Mouse (Mus musculus) CH12.LX (cell line): Measurements from ENCODE around the gene Dnaja3. TPM values are rescaled to one million over a fixed set of nuclear protein-coding genes. Genes with fewer than 3 reads are reported as not detected.

Experiments used
- DNase-seq: peaks from one replicate; pipeline ENCODE4 v3.0.0-alpha.2; 2013; ENCODE audit errors: extremely low read depth
- H3K27ac ChIP-seq: 2 replicates; pipeline ENCODE4 v1.5.1; 2012; ENCODE audit warnings: low read depth, mild to moderate bottlenecking, control low read depth, moderate library complexity; ENCODE audit not compliant: insufficient read depth
- H3K27me3 ChIP-seq: replicated peaks from 2 replicates; pipeline ENCODE3; 2012; ENCODE audit warnings: inconsistent platforms
- H3K36me3 ChIP-seq, 2 experiments: replicated peaks in 1 of 2; 2 replicates each; pipeline versions ENCODE3 to v1.6.1; 2012; ENCODE audit warnings: inconsistent platforms in 1 of 2, low read length in 1 of 2, mild to moderate bottlenecking in 1 of 2, mixed read lengths in 1 of 2, moderate library complexity in 1 of 2; ENCODE audit not compliant: control insufficient read depth in 1 of 2, insufficient read depth in 1 of 2
- H3K4me1 ChIP-seq, 2 experiments: 2 replicates each; pipeline ENCODE4 v1.6.1; 2012; ENCODE audit warnings: inconsistent platforms in 1 of 2, moderate library complexity in 1 of 2; ENCODE audit not compliant: insufficient read depth in 2 of 2, control insufficient read depth in 1 of 2
- H3K4me2 ChIP-seq: 2 replicates; pipeline ENCODE4 v1.6.1; 2012; ENCODE audit warnings: low read depth, mild to moderate bottlenecking, control low read depth; ENCODE audit not compliant: poor library complexity, insufficient read depth, severe bottlenecking
- H3K4me3 ChIP-seq, 3 experiments: fragments of 150-350 bp in 1 of 3; sonication (generic) in 1 of 3; replicated peaks in 1 of 3; 2 replicates each; pipeline versions ENCODE3 to v1.5.1; 2011 to 2012; ENCODE audit warnings: low read depth in 2 of 3, low read length in 2 of 3, mild to moderate bottlenecking in 2 of 3, moderate library complexity in 2 of 3, control low read depth in 1 of 3, improper control_type of control experiment in 1 of 3, inconsistent platforms in 1 of 3, mixed read lengths in 1 of 3; ENCODE audit not compliant: poor library complexity in 1 of 3
- H3K79me2 ChIP-seq: replicated peaks from 2 replicates; pipeline ENCODE4 v1.6.1; 2012; ENCODE audit warnings: mild to moderate bottlenecking, moderate library complexity; ENCODE audit not compliant: control insufficient read depth, poor library complexity, insufficient read depth, severe bottlenecking; ENCODE audit errors: extremely low read depth
- H3K9ac ChIP-seq: 2 replicates; pipeline ENCODE4 v1.6.1; 2012; ENCODE audit warnings: low read depth, mild to moderate bottlenecking, control low read depth, moderate library complexity; ENCODE audit not compliant: insufficient read depth
- H3K9me3 ChIP-seq: replicated peaks from 2 replicates; pipeline ENCODE3; 2012; ENCODE audit warnings: low read length, inconsistent platforms, mixed read lengths
- CHD1 ChIP-seq: IDR thresholded peaks from 2 replicates; pipeline ENCODE4 v1.6.1; 2012; ENCODE audit warnings: low read depth, low read length, improper control_type of control experiment, inconsistent platforms
- CHD2 ChIP-seq: IDR thresholded peaks from 2 replicates; pipeline ENCODE4 v1.6.1; 2011; ENCODE audit warnings: low read length, improper control_type of control experiment
- E2F4 ChIP-seq: IDR thresholded peaks from 2 replicates; pipeline ENCODE4 v1.6.1; 2011; ENCODE audit warnings: low read depth, low read length, improper control_type of control experiment; ENCODE audit not compliant: insufficient replicate concordance
- ELF1 ChIP-seq: IDR thresholded peaks from 2 replicates; pipeline ENCODE4 v1.6.1; 2014; ENCODE audit warnings: low read depth, mild to moderate bottlenecking, inconsistent platforms, low read length, improper control_type of control experiment
- EP300 ChIP-seq: IDR thresholded peaks from 2 replicates; pipeline ENCODE4 v1.6.1; 2011; ENCODE audit warnings: low read length, improper control_type of control experiment
- ETS1 ChIP-seq: conservative IDR thresholded peaks from 2 replicates; pipeline ENCODE4 v1.6.1; 2012; ENCODE audit warnings: low read depth, mild to moderate bottlenecking, inconsistent platforms, low read length, improper control_type of control experiment, moderate library complexity
- GABPA ChIP-seq: IDR thresholded peaks from 2 replicates; pipeline ENCODE4 v1.6.1; 2012; ENCODE audit warnings: low read depth, low read length, improper control_type of control experiment, inconsistent platforms; ENCODE audit not compliant: insufficient replicate concordance
- HCFC1 ChIP-seq: IDR thresholded peaks from 2 replicates; pipeline ENCODE4 v1.6.1; 2012; ENCODE audit warnings: low read depth, mild to moderate bottlenecking, inconsistent platforms, low read length, improper control_type of control experiment
- IRF4 ChIP-seq: IDR thresholded peaks from 2 replicates; pipeline ENCODE4 v1.6.1; 2014; ENCODE audit warnings: low read depth, mild to moderate bottlenecking, inconsistent platforms, low read length, improper control_type of control experiment
- JUN ChIP-seq: IDR thresholded peaks from 2 replicates; pipeline ENCODE4 v1.6.1; 2011; ENCODE audit warnings: low read depth, mild to moderate bottlenecking, low read length, improper control_type of control experiment, moderate library complexity; ENCODE audit not compliant: insufficient read depth
- KAT2A ChIP-seq: IDR thresholded peaks from 2 replicates; pipeline ENCODE4 v1.6.1; 2012; ENCODE audit warnings: low read length, improper control_type of control experiment, inconsistent platforms; ENCODE audit not compliant: insufficient replicate concordance
- MAFK ChIP-seq: IDR thresholded peaks from 2 replicates; pipeline ENCODE4 v1.6.1; 2011; ENCODE audit warnings: low read length, improper control_type of control experiment; ENCODE audit not compliant: insufficient replicate concordance
- MAZ ChIP-seq: IDR thresholded peaks from 2 replicates; pipeline ENCODE4 v1.6.1; 2012; ENCODE audit warnings: low read depth, mild to moderate bottlenecking, inconsistent platforms, low read length, improper control_type of control experiment, moderate library complexity
- MEF2A ChIP-seq: IDR thresholded peaks from 2 replicates; pipeline ENCODE4 v1.6.1; 2014; ENCODE audit warnings: low read depth, mild to moderate bottlenecking, inconsistent platforms, low read length, improper control_type of control experiment, borderline replicate concordance
- MXI1 ChIP-seq: IDR thresholded peaks from 2 replicates; pipeline ENCODE4 v1.6.1; 2011; ENCODE audit warnings: mild to moderate bottlenecking, low read depth, low read length, improper control_type of control experiment
- MYC ChIP-seq: IDR thresholded peaks from 2 replicates; pipeline ENCODE4 v1.6.1; 2011; ENCODE audit warnings: low read depth, mild to moderate bottlenecking, improper control_type of control experiment, low read length
- NELFE ChIP-seq: IDR thresholded peaks from 2 replicates; pipeline ENCODE4 v1.6.1; 2011; ENCODE audit warnings: low read depth, low read length, improper control_type of control experiment
- NRF1 ChIP-seq: IDR thresholded peaks from 2 replicates; pipeline ENCODE4 v1.6.1; 2014; ENCODE audit warnings: low read depth, mild to moderate bottlenecking, inconsistent platforms, low read length, improper control_type of control experiment, moderate library complexity
- POLR2A ChIP-seq: IDR thresholded peaks from 2 replicates; pipeline ENCODE4 v1.6.1; 2011; ENCODE audit warnings: low read depth, mild to moderate bottlenecking, improper control_type of control experiment, low read length
- POLR2AphosphoS2 ChIP-seq: IDR thresholded peaks from 2 replicates; pipeline ENCODE4 v1.6.1; 2011; ENCODE audit warnings: low read depth, low read length, improper control_type of control experiment
- SIN3A ChIP-seq: IDR thresholded peaks from 2 replicates; pipeline ENCODE4 v1.6.1; 2012; ENCODE audit warnings: low read length, improper control_type of control experiment, inconsistent platforms
- SMC3 ChIP-seq: IDR thresholded peaks from 2 replicates; pipeline ENCODE4 v1.6.1; 2011; ENCODE audit warnings: low read depth, low read length, improper control_type of control experiment
- TBP ChIP-seq: conservative IDR thresholded peaks from 2 replicates; pipeline ENCODE4 v1.6.1; 2011; ENCODE audit warnings: low read depth, low read length, improper control_type of control experiment
- TCF12 ChIP-seq: IDR thresholded peaks from 2 replicates; pipeline ENCODE4 v1.6.1; 2014; ENCODE audit warnings: low read depth, mild to moderate bottlenecking, inconsistent platforms, low read length, improper control_type of control experiment
- UBTF ChIP-seq: IDR thresholded peaks from 2 replicates; pipeline ENCODE4 v1.6.1; 2012; ENCODE audit warnings: low read depth, mild to moderate bottlenecking, inconsistent platforms, low read length, improper control_type of control experiment, moderate library complexity
- ZC3H11A ChIP-seq: IDR thresholded peaks from 2 replicates; pipeline ENCODE4 v1.6.1; 2012; ENCODE audit warnings: low read depth, mild to moderate bottlenecking, inconsistent platforms, low read length, improper control_type of control experiment
- ZMIZ1 ChIP-seq: IDR thresholded peaks from 2 replicates; pipeline ENCODE4 v1.6.1; 2012; ENCODE audit warnings: low read depth, mild to moderate bottlenecking, inconsistent platforms, low read length, improper control_type of control experiment
- dilution Hi-C: fragments of 300-500 bp; cut with MboI; formaldehyde crosslinking; loops from 2 replicates; pipeline ENCODE4 v1.14.3; 2020; ENCODE audit warnings: low sequenced_read_pairs; ENCODE audit not compliant: extremely low pct_unique_long_range_greater_than_20kb, extremely low pct_ligation_motif_present
- in situ Hi-C: fragments of 300-500 bp; cut with MboI; formaldehyde crosslinking; loops from 3 replicates; pipeline ENCODE4 v1.14.3; 2019; ENCODE audit warnings: low sequenced_read_pairs, low pct_ligation_motif_present, low pct_unique_long_range_greater_than_20kb, mixed read lengths
- polyA plus RNA-seq: library from polyadenylated mRNA; unstranded; fragments of >175 nt; gene quantifications from 2 replicates; pipeline ENCODE4 v1.2.1, GENCODE M21; 2012; ENCODE audit warnings: low read depth; ENCODE audit not compliant: insufficient read length
- total RNA-seq, 2 experiments: library from RNA; depleted of rRNA; stranded (reverse); fragments of 300-350 nt in 1 of 2; fragments of >200 nt in 1 of 2; gene quantifications; 2 replicates each; pipeline ENCODE4 v1.2.3; 2012 to 2014

Gene Dnaja3
- total and polyA plus RNA-seq, 3 experiments, result 56.6 to 85.3 (median 80.4) TPM

DNA sequence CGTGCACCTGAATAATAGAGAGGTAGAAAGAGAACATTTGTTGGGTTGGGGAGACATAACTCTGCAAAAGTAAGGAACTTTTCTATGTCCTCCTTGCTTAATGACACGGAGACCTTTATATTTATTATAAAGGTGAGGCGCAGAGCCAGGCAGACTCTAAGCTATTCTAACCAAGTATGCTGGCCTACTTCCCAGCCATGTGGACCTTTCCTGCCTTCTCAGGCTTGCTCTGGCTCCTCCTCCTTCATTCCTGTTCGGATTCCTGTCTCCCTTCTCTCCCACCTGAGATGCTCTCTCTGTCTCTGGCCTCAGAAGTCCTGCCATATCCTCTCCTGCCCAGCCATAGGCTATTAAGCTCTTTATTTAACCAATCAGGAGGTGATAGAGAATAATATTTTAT lies 85.5 kb downstream of the Dnaja3 start:
- no peak overlapping the region for H3K9ac ChIP-seq
- no peaks in the 10 kb centered on the region for H3K36me3 ChIP-seq
- peaks cover 33% of the 10 kb centered on the region for H3K79me2 ChIP-seq
- H3K4me3 ChIP-seq, result no peak overlapping the region
- TF ChIP-seq ZC3H11A, result no peak
- no peak for TF ChIP-seq POLR2AphosphoS2
- TF ChIP-seq UBTF, result no peak
- TF ChIP-seq ELF1, result no peak
- no peak for TF ChIP-seq GABPA
- no peak for TF ChIP-seq E2F4
- no peak for TF ChIP-seq KAT2A
- TF ChIP-seq SIN3A, result no peak
- TF ChIP-seq, all 38 proteins: peak for 0
- in situ Hi-C loops (no loop called here), dilution Hi-C loops (no loop called here)
- H3K9me3 ChIP-seq, result no peaks in the 10 kb centered on the region
- peaks cover 6 to 49% of the 10 kb centered on the region in 2 experiments for H3K4me1 ChIP-seq
- H3K27me3 ChIP-seq, result no peaks in the 10 kb centered on the region
- no peak overlapping the region for H3K4me2 ChIP-seq
- H3K27ac ChIP-seq, result no peak overlapping the region
- no peak for DNase-seq

GRCm38 (mm10) chr16:4725780-4726527 lies 86.2 kb downstream of the Dnaja3 start, which contains the start of gene Hmox2:
Gene Hmox2 (plus strand): TSS chr16:4726361.
- peak; percentile 92 for DNase-seq
- no peaks in the 10 kb centered on the region for H3K9me3 ChIP-seq
- peaks cover 6 to 56% of the 10 kb centered on the region in 2 experiments for H3K4me1 ChIP-seq
- dilution Hi-C loops, result no loop called here
- in situ Hi-C loops, result no loop called here
- H3K4me2 ChIP-seq, result peak within 1 kb of the TSS; percentile 89
- peak within 1 kb of the TSS; percentile 76 to 80 (median 76) for H3K4me3 ChIP-seq
- peak; percentile 47 for TF ChIP-seq HCFC1
- no peak for TF ChIP-seq SMC3
- TF ChIP-seq EP300, result no peak
- TF ChIP-seq ETS1, result no peak
- peak; percentile 93 for TF ChIP-seq POLR2AphosphoS2
- TF ChIP-seq MAZ, result no peak
- peak; percentile 94 for TF ChIP-seq ZMIZ1
- TF ChIP-seq MXI1, result peak; percentile 73; the same call in 1 of the 2 replicates
- peak; percentile 83 for TF ChIP-seq TBP
- TF ChIP-seq E2F4, result no peak
- no peak for TF ChIP-seq CHD2
- no peak for TF ChIP-seq JUN
- TF ChIP-seq NRF1, result peak; percentile 88
- TF ChIP-seq NELFE, result peak; percentile 91; the same call in 1 of the 2 replicates
- TF ChIP-seq CHD1, result no peak
- no peak for TF ChIP-seq MAFK
- no peak for TF ChIP-seq SIN3A
- no peak for TF ChIP-seq MYC
- no peak; the same call in 1 of the 2 replicates for TF ChIP-seq IRF4
- TF ChIP-seq TCF12, result peak; percentile 96
- TF ChIP-seq MEF2A, result no peak
- 0 out of 2 replicates have a peak, but pooled peaks have one; percentile 1 for TF ChIP-seq UBTF
- TF ChIP-seq ELF1, result 0 out of 2 replicates have a peak, but pooled peaks have one; percentile 6
- peak; percentile 97 for TF ChIP-seq POLR2A
- H3K9ac ChIP-seq, result peak within 1 kb of the TSS; percentile 84
- H3K79me2 ChIP-seq, result peaks cover 36% of the 10 kb centered on the region
- no peaks in the 10 kb centered on the region for H3K27me3 ChIP-seq
- H3K36me3 ChIP-seq, result no peaks in the 10 kb centered on the region
- peak within 1 kb of the TSS; percentile 7; the same call in 1 of the 2 replicates for H3K27ac ChIP-seq
